In the genomic region with DNA sequence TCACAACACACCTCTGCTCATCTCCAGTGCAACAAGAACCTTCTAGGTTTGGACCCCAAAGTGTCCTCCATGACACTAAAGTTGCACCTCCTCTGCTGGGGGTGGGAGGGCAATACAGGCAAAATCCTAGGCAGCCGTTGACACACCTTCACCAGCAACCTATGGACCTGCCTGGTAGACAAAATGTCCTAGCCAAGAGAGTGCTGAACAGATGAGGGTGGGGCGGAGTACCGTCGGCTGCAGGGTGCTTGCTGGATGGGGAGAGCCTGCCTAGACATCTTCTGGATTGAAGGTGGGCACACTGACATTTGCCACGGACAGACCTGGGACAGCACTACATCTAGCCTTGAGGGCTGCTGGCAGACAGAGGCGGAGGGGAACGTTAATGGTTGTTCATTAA, we compare ENCODE assay signal across 20 mouse cellular contexts. TPM values are rescaled to one million over a fixed set of nuclear protein-coding genes. Genes with fewer than 3 reads are reported as not detected.
A peak's percentile ranks its signal among the peaks of the same experiment; 100 is the strongest.
DNase-seq lines count a peak whose midpoint lies in the region; ATAC-seq lines count a peak whose summit lies in the region.
"Had no signal": no experiment of that assay in that cellular context is flagged by ENCODE, and none has a peak within 500 bp of the region (broad histone marks: within the 10 kb centered on the region; RNA-seq: fewer than 3 reads in every experiment).

No protein-coding gene starts in this region.

- H3K9ac ChIP-seq in forebrain, embryonic 11.5 days (ENCODE audit: low read length): no peak overlapping the region
- H3K9ac ChIP-seq in liver, embryonic 13.5 days: no peak overlapping the region
- no peak overlapping the region for H3K9ac ChIP-seq in liver, embryonic 12.5 days
- H3K9ac ChIP-seq: embryonic facial prominence, embryonic 12.5 days; forebrain, embryonic 13.5 days; stomach, embryonic 15.5 days had no signal

- H3K9me3 ChIP-seq in forebrain, embryonic 10.5 days: no peaks in the 10 kb centered on the region
- no peaks in the 10 kb centered on the region for H3K9me3 ChIP-seq in forebrain, embryonic 11.5 days (ENCODE audit: control insufficient read depth, low read length)
- no peaks in the 10 kb centered on the region for H3K9me3 ChIP-seq in liver, embryonic 13.5 days (replicated peaks)
- H3K9me3 ChIP-seq in liver, embryonic 12.5 days (replicated peaks): no peaks in the 10 kb centered on the region
- H3K9me3 ChIP-seq: embryonic facial prominence, embryonic 12.5 days; forebrain, embryonic 13.5 days; stomach, embryonic 15.5 days had no signal

- 96% methylated on average over 7 of the region's 7 CpGs for WGBS in forebrain, embryonic 10.5 days
- WGBS in forebrain, embryonic 11.5 days: 95% methylated on average over 7 of the region's 7 CpGs
- WGBS in liver, embryonic 13.5 days (ENCODE audit: insufficient replicate concordance): 74% methylated on average over 7 of the region's 7 CpGs
- WGBS in liver, embryonic 12.5 days (ENCODE audit: insufficient replicate concordance): 82% methylated on average over 7 of the region's 7 CpGs

- no peak overlapping the region for H3K4me3 ChIP-seq in forebrain, embryonic 10.5 days
- no peak overlapping the region for H3K4me3 ChIP-seq in forebrain, embryonic 11.5 days (ENCODE audit: low read depth, low read length)
- no peak overlapping the region for H3K4me3 ChIP-seq in liver, embryonic 13.5 days (replicated peaks)
- H3K4me3 ChIP-seq in liver, embryonic 12.5 days: no peak overlapping the region
- H3K4me3 ChIP-seq: embryonic facial prominence, embryonic 12.5 days; forebrain, embryonic 13.5 days; stomach, embryonic 15.5 days had no signal

- peaks cover 42% of the 10 kb centered on the region for H3K36me3 ChIP-seq in forebrain, embryonic 10.5 days (replicated peaks)
- no peaks in the 10 kb centered on the region; the same call in 1 of the 2 replicates for H3K36me3 ChIP-seq in forebrain, embryonic 11.5 days (ENCODE audit: control insufficient read depth, insufficient read depth, low read length)
- 0 out of 2 replicates have a peak, but pooled peaks cover 9% of the 10 kb centered on the region for H3K36me3 ChIP-seq in liver, embryonic 13.5 days
- H3K36me3 ChIP-seq in liver, embryonic 12.5 days: peaks cover 39% of the 10 kb centered on the region
- H3K36me3 ChIP-seq: embryonic facial prominence, embryonic 12.5 days; stomach, embryonic 15.5 days had no signal

- peaks cover 68% of the 10 kb centered on the region for H3K4me1 ChIP-seq in forebrain, embryonic 10.5 days
- H3K4me1 ChIP-seq in forebrain, embryonic 11.5 days (replicated peaks; ENCODE audit: control insufficient read depth, insufficient read depth, low read length): peaks cover 2% of the 10 kb centered on the region; the same call in 1 of the 2 replicates
- H3K4me1 ChIP-seq in liver, embryonic 13.5 days (replicated peaks): peaks cover 92% of the 10 kb centered on the region
- H3K4me1 ChIP-seq in liver, embryonic 12.5 days: peaks cover 87% of the 10 kb centered on the region

- no peak overlapping the region for H3K4me2 ChIP-seq in forebrain, embryonic 11.5 days (ENCODE audit: low read depth, low read length, severe bottlenecking)
- H3K4me2 ChIP-seq in liver, embryonic 13.5 days: no peak overlapping the region
- H3K4me2 ChIP-seq in liver, embryonic 12.5 days: no peak overlapping the region
- H3K4me2 ChIP-seq: embryonic facial prominence, embryonic 12.5 days; forebrain, embryonic 13.5 days; midbrain, embryonic 11.5 days; stomach, embryonic 15.5 days had no signal

- no peak for ATAC-seq in forebrain, embryonic 11.5 days (replicated peaks; ENCODE audit: low FRiP score)
- 0 out of 2 replicates have a peak, but pooled peaks have one; percentile 13 for ATAC-seq in liver, embryonic 13.5 days (ENCODE audit: low read depth)
- ATAC-seq in liver, embryonic 12.5 days: no peak
- ATAC-seq in granulocyte monocyte progenitor cell, adult 5-6 weeks (replicated peaks; ENCODE audit: poor library complexity, severe bottlenecking): no peak
- ATAC-seq: forebrain, embryonic 13.5 days; hindbrain, postnatal 0 days had no signal

- no peak for DNase-seq in forebrain, embryonic 10.5 days (ENCODE audit: extremely low spot score, low spot score)
- DNase-seq in forebrain, embryonic 11.5 days (ENCODE audit: low spot score): no peak
- DNase-seq in liver, embryonic 13.5 days: no peak
- DNase-seq in kidney, postnatal 25 days: peak; percentile 49 to 79
- no peak for DNase-seq in urinary bladder, postnatal 4 days (ENCODE audit: low spot score in 2 of 2)
- DNase-seq in layer of hippocampus, adult 9-10 months (ENCODE audit: low spot score): no peak
- DNase-seq: adrenal gland, postnatal 14 days; cerebellum, adult 2 months; cerebellum, postnatal 25 days; layer of hippocampus, adult 9-11 months; right cerebral cortex, adult 18-20 months; right cerebral cortex, postnatal 4 days; thymus, postnatal 36 days had no signal

- no peaks in the 10 kb centered on the region for H3K27me3 ChIP-seq in forebrain, embryonic 10.5 days (ENCODE audit: poor library complexity, severe bottlenecking)
- no peaks in the 10 kb centered on the region for H3K27me3 ChIP-seq in forebrain, embryonic 11.5 days (ENCODE audit: control insufficient read depth, insufficient read depth, low read length)
- no peaks in the 10 kb centered on the region for H3K27me3 ChIP-seq in liver, embryonic 13.5 days
- no peaks in the 10 kb centered on the region for H3K27me3 ChIP-seq in liver, embryonic 12.5 days (replicated peaks)
- H3K27me3 ChIP-seq: embryonic facial prominence, embryonic 12.5 days; forebrain, embryonic 13.5 days; stomach, embryonic 15.5 days had no signal

- 0 out of 2 replicates have a peak overlapping the region, but pooled peaks have one; percentile 7 for H3K27ac ChIP-seq in forebrain, embryonic 10.5 days
- H3K27ac ChIP-seq in forebrain, embryonic 11.5 days (ENCODE audit: low read depth, low read length): no peak overlapping the region
- H3K27ac ChIP-seq in liver, embryonic 13.5 days: no peak overlapping the region
- no peak overlapping the region for H3K27ac ChIP-seq in liver, embryonic 12.5 days
- H3K27ac ChIP-seq: embryonic facial prominence, embryonic 12.5 days; forebrain, embryonic 13.5 days; hindbrain, postnatal 0 days; stomach, embryonic 15.5 days had no signal

RNA-seq across cellular contexts. Expression of gene Kcnk5, which starts 17.2 kb away (rescaled TPM):
- polyA plus RNA-seq in forebrain, embryonic 10.5 days (2016; fragmentation: Nextera tagmentation; extraction: Ambion mirVana): 16.1 and 16.8 TPM in 2 replicates
- polyA plus RNA-seq in forebrain, embryonic 11.5 days (2014; fragmentation: Nextera tagmentation; extraction: Ambion mirVana): 14.9 and 15.4 TPM in 2 replicates
- polyA plus RNA-seq in liver, embryonic 13.5 days (2015; fragmentation: Nextera tagmentation; extraction: Ambion mirVana): 6.2 and 6.7 TPM in 2 replicates
- polyA plus RNA-seq in liver, embryonic 12.5 days (2016; fragmentation: Nextera tagmentation; extraction: Ambion mirVana): 8.6 and 8.9 TPM in 2 replicates
- 2.0 TPM in 1 of 2 replicates, not detected in the other for total RNA-seq in granulocyte monocyte progenitor cell, adult 5-6 weeks (2014; fragmentation: Nextera tagmentation)
- 3.1 and 4.2 TPM in 2 replicates for total RNA-seq in granulocyte monocyte progenitor cell, adult 5-6 weeks (2017)

RNA-seq across cellular contexts. Expression of gene Saysd1, which starts 26.1 kb away (rescaled TPM):
- polyA plus RNA-seq in forebrain, embryonic 10.5 days (2016; fragmentation: Nextera tagmentation; extraction: Ambion mirVana): 10.9 and 11.9 TPM in 2 replicates
- 11.6 and 11.7 TPM in 2 replicates for polyA plus RNA-seq in forebrain, embryonic 11.5 days (2014; fragmentation: Nextera tagmentation; extraction: Ambion mirVana)
- 3.7 and 4.1 TPM in 2 replicates for polyA plus RNA-seq in liver, embryonic 13.5 days (2015; fragmentation: Nextera tagmentation; extraction: Ambion mirVana)
- 4.5 and 4.8 TPM in 2 replicates for polyA plus RNA-seq in liver, embryonic 12.5 days (2016; fragmentation: Nextera tagmentation; extraction: Ambion mirVana)
- total RNA-seq in granulocyte monocyte progenitor cell, adult 5-6 weeks (2014; fragmentation: Nextera tagmentation): 2.9 and 4.0 TPM in 2 replicates
- 1.2 and 1.9 TPM in 2 replicates for total RNA-seq in granulocyte monocyte progenitor cell, adult 5-6 weeks (2017)

Comparison
In these comparisons a context has a peak if more than half of its experiments do, and no peak if none do; other contexts are left out.
1. DNase-seq: peak in kidney, postnatal 25 days (2 of 2); none in forebrain, embryonic 10.5 days (single experiment), forebrain, embryonic 11.5 days (single experiment), liver, embryonic 13.5 days (single experiment), urinary bladder, postnatal 4 days (0 of 2) and layer of hippocampus, adult 9-10 months (single experiment).